Mouse (Mus musculus) urinary bladder, postnatal 14 days (tissue): ENCODE data around the gene Actr3.

Source experiments
- DNase-seq: peaks from one replicate; pipeline ENCODE4 v3.0.0; 2021; ENCODE audit warnings: low spot score

Actr3 gene

DNA sequence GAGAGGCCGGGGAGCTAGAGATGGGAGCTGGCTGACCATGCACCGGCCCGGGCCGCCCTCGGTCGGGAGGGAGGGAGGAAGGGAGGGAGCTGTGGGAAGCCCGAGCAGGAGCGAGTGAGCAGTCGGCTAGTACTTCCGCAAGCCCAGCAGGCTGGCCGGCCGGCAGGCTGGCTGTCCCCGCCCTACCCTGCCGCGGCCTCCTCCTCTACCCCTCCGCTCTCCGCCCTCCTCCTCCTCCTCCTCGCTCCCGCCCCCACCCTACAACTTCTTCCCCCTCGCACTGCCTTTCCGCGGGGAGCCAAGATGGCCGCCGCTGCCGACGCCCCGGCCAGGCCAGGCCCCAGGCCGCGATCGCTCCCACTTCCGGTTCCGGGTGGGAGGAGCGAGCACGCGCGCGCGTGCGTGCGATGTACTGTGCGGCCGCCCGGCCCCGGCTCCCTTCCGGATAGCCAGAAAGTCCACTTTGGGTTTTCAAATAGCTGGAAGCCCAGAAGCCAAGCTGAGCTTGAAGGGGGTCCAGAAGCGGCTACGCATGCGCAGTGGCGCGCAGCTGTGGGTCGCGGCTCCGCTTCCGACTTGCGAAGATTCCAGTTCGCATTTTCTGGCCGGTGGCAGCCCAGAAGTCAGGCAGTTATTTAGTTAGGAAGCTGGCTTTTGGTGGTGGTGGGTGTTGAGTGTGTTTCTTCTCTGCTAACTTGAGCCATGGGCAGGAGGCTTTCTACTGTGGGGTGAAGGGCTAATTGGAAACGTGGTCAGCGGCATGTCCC lies at the start of gene Actr3:
Gene Actr3, minus strand, starts transcription at position 359 of the 767 bp plus-strand sequence.
- peak; percentile 100 for DNase-seq

DNA sequence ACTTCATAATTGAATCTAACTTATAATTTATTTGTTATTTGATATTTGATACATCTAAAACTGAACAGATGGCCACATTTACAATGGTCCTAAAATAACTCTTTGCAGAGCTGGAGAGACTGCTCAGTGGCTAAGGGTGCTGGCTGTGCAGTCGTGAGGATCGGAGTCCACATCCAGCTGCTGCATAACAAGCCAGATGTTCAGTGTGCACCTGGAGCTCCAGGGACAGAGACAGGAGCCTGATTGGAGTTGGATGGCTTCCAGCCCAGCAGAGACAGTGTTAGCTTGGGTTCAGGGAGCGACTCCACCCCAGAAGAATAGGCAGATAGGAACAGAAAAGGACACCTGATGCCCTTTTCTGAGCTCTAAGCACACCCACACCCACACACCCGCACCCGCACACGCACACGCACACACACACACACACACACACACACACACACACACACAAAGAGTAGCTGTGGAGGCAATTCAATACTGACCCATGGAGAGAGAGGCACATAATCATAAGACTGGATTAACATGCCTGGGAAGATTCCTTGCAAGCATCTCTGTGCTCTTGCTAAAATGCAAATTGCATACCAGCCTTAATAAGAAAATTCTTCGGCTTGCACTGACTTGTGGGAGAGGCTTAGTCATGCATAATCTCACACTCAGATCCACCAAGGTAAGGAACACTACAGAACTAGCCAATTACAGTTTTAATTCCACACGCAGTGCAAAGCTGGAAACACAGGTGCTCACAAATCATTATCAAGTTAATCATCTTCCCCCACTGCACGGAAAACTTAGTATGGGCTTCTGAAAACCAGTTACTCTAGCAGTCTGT lies 47.1 kb upstream of the Actr3 start:
- peak; percentile 12 for DNase-seq

DNA sequence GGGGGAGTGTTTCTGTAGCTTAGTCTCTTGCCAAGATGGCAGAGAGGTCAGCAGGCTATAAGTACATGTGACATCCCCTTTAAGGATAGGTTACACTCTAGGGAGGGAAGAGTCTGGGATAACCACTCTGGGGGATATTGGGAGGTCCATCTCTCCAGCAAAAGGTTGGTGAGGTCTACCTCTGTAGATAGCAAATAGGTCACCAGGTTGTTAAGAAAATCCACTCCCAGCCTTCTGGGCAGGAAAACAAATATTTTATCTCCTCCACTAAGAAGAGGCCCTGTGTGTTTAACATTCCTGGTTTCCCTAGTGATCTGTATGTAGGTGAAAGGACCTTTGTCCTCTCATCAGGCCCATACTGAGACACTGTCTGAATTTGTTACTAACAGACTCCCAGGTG lies 46.3 kb upstream of the Actr3 start:
- no peak for DNase-seq

DNA sequence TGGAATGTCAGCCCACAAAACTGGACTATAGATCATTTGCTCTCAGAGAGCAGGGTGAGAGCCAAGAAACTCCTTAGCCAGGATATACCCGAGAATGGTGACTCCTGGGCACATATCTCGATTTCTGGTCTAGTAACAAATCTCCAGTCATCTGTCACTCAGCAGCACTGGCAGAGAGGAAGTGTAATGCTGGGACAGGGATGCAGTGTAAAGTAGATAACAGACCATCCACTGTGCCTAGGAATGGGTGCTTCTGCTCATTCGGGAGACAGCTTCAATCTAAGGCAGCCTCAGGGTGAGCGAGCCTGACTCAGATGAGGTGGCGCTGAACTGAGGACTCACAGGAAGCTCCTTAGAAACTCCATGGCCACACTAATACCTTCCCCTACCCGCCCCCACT lies 43.1 kb upstream of the Actr3 start:
- DNase-seq, result no peak

DNA sequence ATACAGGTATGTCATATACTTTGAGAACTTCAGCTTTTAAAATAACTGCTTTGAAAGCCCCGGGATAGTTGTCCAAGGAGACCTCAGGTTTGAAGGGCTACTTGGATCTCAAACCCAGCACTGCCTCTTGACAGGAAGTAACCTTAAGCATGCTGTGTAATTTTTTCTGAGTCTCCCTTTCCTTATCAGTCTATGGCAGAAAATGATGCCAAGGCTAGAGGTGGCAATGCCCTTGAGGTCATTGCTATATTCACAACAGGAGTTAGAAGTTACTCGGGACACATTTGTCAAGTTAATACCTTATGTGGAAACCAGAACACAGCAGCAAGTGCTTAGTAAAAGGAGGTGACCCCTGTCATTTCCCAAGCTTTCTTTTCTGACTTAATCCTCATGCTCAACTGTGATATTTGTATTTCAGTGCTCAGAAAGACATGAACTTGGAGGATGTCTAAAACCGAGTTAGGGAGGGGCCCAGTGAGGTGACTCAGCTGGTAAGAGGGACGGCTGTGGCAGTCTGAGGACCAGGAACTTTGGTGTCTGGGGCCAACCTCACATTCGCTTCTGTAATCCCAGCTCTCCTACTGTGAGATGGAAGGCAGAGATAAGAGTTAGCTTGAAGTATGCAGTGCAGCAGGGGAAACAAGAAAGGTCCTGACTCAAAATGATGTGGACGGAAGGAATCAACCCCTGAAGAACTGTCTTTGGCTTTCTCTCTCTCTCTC lies 40.6 kb upstream of the Actr3 start:
- peak; percentile 18 for DNase-seq

DNA sequence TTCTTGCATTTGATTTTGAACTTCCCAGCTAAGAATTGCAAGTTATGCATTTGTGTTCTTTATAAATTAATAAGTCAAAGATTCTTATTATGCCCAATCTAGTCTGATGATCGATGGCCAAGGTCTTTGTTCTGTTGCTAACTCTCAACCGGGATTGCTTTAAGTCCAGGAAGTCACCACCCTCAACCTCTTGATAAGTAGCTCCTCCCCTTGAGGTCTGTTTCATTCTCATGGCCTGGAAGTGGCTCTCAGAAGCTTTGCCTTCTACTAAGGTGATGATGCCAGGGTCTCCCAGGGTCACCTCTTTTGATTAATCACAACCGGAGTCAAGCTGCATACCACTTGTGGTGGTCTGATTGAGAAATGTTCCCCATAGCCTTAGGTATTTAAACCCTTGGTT lies 38.3 kb upstream of the Actr3 start:
- no peak for DNase-seq

DNA sequence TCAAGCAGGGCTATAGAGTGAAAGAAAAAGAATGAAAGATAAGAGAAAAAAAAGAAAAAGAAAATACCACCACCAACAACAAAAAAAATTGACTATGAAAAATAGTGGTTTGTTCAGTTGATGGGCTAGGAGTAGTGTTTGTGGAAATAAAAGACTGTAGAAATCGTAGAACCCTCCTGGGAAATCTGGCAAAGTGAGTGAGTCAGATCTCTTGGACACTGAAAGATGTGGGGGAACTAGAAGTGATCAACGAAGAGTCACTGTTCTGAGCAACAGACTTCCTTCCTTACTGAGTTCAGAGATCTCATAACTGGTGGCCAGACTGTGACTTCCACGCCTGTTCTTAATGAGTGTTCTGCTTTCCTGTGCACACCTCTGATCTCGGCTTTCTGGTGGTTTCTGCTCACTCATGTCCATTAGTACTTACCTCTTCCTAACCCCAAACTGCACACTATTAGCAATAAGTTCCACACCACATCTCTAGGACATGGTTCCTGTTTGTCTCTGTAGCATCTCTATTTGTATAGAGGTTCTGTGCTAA lies 37.7 kb upstream of the Actr3 start:
- no peak for DNase-seq

DNA sequence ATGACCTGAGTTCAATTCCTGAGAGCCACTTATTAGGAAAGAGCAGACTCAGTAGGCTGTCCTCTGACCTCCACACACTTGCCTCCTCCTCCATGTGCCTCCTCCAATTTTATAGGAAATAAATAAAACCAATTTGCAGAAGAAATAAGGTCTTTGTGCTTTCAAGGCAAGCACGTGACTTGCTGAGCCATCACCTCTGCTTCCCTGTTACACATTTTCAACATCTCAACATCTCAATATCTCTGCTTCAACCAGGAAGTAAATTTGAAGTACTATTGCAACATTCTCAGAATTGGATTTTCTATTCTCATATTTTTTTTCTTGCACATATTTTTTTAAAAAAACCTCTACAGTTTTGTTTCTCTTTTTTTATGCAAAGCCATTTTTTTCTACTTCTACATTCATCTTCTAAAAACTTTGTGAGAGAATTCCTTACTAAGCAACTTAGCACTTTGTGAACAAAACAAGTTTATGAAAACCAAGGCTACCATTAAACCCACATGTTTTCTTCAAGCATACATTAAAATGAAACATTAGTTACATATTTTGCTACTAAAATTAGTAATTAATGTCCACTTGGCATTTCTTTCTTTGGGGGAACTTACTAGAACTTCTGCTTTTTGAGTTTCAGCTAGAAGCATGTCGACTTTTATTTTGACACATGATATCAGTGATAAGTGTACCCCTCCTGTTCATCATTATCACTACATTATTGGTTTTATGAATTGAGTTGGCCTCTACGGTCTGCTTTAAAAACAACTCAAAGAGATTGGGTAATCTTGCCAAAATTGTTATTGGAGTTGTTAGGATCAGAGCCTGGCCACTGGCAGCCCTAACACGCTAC lies 35.5 kb upstream of the Actr3 start:
- DNase-seq, result no peak

DNA sequence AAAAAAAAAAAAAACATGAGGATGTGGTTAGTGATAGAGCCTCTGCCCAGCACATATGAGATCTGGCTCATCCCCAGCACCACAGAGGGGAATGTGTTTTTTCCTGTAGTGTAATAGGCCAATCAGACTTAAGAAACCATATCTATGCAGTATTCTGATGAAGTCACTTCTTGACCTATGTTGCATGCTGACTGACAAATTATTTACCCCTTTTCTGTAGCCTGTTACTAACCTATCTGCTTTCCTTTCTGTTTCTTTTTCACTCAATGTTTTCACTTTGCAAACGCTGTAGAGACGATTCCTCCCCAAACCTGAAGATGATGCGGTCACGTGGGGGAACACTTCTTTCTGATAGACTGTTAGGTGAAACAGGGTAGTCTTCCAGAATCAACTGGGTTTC lies 32.4 kb upstream of the Actr3 start:
- no peak for DNase-seq

DNA sequence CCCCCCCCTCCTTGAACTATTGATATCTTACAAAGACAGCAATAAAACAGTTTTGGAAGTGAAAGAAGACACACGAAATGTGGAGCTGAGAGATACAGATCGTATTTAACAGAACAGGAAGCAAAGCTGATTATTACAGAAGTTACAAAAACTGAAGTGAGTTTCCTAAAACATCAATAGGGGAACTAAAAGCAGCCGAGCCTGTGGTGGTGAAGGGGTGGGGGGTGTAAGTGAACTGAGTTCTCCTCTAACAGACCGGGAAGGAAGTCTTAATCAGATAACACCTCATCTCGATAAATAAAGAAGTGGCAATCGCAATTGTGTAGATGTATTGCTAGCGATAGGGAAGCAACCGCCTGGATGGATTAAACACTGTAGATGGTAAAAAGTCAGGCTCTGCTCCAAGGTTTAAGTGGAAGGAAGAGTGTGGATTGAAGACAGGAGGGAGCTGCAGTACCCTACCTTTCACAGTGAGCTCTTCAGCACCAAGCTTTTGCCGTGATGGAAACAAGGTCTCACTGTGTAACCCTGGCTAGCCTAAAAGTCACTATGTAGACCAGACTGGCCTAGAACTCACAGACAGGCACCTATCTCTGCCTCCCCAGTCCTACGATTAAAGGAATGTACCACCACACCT lies 31.2 kb upstream of the Actr3 start:
- DNase-seq, result no peak

DNA sequence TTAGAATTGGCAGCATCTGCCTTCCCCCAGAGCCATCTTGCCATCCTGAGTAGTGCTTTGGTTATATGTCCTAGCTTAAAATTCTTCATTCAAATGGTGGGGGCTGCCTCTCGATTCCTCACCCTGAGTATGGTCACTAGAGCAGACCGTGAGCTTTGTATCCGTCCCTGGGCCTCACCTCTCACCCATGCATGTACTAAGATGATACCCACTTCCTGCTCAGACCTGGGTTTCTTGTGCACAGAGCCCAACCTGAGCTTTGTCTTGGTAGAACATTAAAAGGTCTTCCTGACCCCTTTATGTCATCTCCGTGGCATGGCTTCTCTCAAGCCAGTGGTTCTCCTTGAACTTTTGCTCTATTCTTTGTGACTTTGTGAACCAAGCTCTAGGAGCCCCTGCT lies 28.5 kb upstream of the Actr3 start:
- DNase-seq, result no peak

DNA sequence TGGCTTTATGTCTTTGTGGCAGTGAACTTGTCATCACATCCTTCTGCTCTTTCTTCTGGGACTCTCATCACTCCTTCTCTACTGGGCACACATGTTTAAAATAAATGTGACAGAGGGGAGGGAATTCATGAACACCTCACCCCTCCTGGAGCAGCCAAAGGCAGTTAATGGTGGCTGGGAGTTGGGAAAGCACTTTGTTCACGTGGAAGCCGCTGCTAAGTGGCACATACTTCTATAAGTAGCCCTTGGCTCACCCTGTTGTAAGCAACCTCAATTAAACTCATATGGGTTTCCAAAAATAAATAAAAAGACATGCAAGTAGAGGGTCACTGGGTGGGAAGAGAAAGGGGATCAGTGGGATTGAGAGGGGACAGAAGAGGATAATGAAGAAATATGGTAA lies 27.8 kb upstream of the Actr3 start:
- no peak for DNase-seq

DNA sequence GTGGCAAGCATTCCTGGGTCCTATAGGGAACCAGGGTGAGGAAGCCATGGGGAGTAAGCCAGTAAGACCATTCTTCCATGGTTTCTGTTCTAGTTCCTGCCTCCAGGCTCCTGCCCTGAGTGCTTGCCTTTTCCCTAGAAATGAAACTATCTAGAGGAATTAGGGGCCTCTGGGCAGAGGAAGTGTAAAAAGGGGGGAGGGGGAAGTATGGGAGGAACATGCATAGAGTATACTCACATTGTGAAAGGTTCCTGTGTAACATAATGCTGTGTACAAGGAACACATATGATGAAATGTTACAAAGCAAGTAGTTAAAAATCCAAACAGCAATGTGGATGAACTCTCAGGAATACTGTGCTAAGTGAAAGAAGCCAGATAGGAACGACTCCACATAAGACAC lies 27.4 kb upstream of the Actr3 start:
- no peak for DNase-seq

DNA sequence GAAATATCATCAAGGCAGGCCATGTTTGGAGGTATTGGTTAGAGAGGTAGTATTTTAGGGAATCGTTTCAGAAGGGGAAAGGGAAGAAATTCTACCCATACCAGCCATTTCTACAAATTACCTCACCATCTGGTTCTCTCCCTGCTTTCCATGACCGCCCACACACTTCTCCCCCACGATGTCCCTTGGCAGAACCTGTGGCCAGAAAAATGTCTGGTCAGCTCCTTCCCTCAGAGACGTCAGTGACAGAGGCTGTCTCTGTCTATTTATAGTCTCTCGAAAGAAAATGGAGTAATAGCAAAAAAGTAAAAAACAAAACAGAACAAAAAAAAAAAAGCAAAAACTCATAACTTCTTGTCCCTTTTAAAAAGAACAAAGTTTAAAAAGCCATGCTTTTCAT lies 23.0 kb upstream of the Actr3 start:
- no peak for DNase-seq

DNA sequence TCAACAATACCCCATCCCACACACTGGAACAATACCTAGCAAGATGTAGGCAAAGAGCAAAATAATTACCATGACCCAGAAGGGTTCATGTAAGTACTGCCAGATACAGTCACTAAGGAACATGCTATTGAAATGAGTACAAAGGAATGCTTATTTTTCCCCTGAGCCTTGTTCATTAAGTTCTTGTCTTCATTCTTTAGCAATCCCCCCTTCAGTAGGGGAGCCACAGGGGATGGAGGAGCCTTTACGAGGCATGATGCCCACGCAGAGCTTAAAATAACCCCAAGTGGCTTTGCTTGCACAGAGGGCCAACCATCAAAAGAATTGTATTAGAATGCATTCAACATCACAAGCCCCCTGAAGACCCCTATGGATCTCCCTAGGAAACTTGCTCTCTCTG lies 19.6 kb upstream of the Actr3 start:
- DNase-seq, result no peak

DNA sequence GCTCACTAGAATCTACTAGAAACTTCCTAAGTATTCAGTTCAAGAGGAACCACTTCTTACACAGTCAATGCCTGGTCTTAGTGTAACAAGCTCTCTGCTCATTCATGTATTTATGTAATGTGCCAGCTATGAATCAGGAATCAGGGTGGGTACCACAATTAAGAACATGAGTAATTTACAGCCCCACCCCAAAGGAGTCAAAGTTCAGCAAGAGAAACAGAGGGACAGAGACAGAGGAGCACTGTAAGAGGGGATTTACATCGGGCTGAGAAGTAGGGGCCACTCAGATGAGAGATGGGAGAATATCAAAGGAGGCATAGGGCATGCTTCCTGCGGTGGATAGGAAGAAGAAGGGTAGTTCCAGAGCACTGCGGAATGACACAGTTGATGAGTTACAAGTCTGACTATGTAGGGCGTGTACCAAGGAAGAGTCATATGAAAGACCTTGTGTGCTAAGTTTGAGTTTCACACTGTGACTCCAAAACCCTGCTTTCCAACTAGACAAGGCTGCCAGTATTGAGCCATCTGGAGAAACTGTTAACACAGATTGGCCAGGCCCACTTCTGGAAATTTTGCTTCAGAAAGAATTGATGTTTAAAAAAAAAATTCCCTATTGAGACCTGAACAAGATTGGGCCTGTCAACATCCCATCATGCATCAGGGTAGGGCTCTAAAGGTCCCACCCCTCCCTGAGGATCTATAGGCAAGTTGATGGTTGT lies 14.9 kb upstream of the Actr3 start:
- no peak for DNase-seq

DNA sequence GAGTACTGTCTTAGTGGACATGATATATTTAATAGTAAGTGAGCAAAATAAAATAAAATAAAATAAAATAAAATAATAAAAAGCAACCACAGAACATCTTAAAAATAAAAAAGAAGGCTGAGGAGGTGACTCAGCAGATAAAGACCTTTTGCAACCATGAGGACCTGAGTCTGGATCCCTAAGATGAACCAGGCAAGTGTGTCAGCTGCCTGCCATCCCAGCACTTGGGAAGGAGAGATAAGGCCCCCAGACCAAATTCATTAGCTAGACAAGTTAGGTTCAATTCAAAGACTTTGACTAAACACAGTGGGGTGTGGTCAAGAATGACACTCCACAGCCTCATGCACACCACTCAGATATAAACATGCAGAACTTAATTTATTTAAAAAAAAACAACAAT lies 12.4 kb upstream of the Actr3 start:
- DNase-seq, result no peak

DNA sequence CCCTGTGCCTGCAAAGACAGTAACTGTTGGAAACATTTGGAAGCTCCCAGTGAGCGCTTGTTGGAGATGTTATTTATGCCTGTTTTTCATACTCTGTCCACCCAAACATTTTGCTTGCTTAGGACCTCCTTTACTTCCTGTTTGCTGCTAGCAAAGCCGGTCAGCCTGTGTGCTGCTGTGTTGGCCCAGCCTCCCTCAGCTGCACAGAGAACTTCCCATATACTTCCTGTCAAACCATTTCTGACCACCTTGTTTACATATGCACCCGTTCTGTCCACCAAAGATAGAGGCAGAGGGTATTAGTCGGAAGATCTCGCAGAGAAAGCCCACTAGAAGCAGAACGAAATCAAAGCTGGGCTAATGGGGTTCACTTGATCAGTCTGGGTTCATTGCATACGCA lies 6.2 kb upstream of the Actr3 start:
- no peak for DNase-seq

DNA sequence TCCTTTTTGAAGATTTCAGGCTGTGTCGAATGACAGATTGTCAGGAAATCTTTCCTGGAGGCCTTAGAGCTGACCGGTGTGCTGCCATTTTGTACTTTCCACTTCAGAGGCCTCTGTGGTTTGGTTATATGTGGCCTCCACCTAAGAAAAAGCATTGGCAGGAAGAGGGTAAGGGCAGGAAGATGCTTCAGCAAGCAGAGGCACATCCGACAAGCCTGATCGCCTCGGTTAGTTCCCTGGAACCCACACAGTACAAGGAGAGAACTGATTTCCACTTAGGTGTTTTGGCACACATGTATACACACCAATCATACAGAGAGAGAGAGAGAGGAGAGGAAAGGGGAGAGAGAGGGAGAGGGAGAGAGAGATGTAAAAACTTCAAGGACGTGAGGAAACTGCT lies 5.7 kb upstream of the Actr3 start:
- no peak for DNase-seq

DNA sequence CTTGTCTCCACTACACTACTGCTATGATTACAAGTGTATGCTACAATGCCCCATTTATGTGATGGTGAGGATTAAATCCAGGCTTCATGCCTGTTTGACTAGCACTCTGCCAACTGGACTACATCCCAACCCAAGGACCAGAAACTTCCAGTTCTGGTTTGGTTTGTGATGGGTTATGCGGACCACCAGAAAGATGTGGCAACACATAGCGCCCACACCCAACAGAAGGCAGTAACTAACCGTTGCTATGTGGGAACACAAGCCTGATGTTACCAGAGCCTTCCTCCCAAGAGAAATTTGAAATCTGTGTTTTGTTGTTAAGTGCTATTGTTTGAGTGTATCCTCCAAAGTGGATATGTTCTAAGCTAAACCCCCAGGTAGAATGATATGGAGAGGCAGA lies 4.0 kb upstream of the Actr3 start:
- no peak for DNase-seq

DNA sequence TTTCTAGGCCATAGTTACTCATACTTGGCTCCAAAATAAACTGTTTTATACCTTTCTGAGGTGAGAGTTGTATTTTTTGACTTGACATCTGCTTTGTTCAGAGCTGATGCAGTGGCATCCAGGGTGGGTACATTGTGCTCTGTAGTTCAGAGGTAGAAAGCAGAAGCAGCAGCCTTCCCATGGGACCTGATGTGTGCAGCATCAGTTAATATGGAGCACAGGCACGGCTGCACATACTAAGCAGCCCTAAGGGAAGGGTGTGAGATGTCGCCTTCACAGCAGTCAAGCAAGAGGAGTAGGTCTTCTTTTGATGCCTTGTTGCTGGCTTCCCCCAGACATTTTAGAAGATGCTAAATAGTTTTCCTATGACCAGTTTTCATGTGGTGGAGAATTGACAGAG lies 3.3 kb upstream of the Actr3 start:
- no peak for DNase-seq
